Mouse (Mus musculus) liver, adult 2 months (tissue): ENCODE measurements around the gene Cbx5. TPM values are rescaled to one million over a fixed set of nuclear protein-coding genes. Genes with fewer than 3 reads are reported as not detected.

Experiments
- DNase-seq: peaks from one replicate; pipeline ENCODE4 v3.0.0-alpha.2; 2011; ENCODE audit warnings: low read depth, low spot score; ENCODE audit errors: extremely low read depth
- H3K27ac ChIP-seq: fragments of 200-500 bp; replicated peaks from 2 replicates; pipeline ENCODE4 v1.5.1; 2012; ENCODE audit warnings: low read depth, mild to moderate bottlenecking, control low read depth, inconsistent platforms, low read length; ENCODE audit not compliant: insufficient read depth
- H3K27me3 ChIP-seq: fragments of 200-500 bp; 2 replicates; pipeline ENCODE4 v1.6.1; 2012; ENCODE audit warnings: mild to moderate bottlenecking, moderate library complexity, low read length, inconsistent platforms; ENCODE audit not compliant: control insufficient read depth, insufficient read depth
- H3K36me3 ChIP-seq: fragments of 200-500 bp; 2 replicates; pipeline ENCODE4 v1.6.1; 2012; ENCODE audit warnings: low read length, inconsistent platforms; ENCODE audit not compliant: control insufficient read depth, insufficient read depth
- H3K4me1 ChIP-seq: fragments of 200-500 bp; 2 replicates; pipeline ENCODE4 v1.6.1; 2011; ENCODE audit warnings: low read length; ENCODE audit not compliant: control insufficient read depth, insufficient read depth
- H3K4me3 ChIP-seq: fragments of 200-500 bp; 2 replicates; pipeline ENCODE4 v1.5.1; 2011; ENCODE audit warnings: low read depth, mild to moderate bottlenecking, control low read depth, low read length, moderate library complexity; ENCODE audit not compliant: insufficient read depth
- H3K79me2 ChIP-seq: fragments of 200-500 bp; 2 replicates; pipeline ENCODE4 v1.6.1; 2012; ENCODE audit warnings: inconsistent platforms, mild to moderate bottlenecking, low read length, moderate library complexity; ENCODE audit not compliant: control insufficient read depth, insufficient read depth
- H3K9ac ChIP-seq: fragments of 200-500 bp; 2 replicates; pipeline ENCODE4 v1.6.1; 2012; ENCODE audit warnings: low read depth, mild to moderate bottlenecking, control low read depth, inconsistent platforms, low read length
- CTCF ChIP-seq: fragments of 200-500 bp; IDR thresholded peaks from 2 replicates; pipeline ENCODE4 v1.5.1; 2011; ENCODE audit warnings: low read depth, low read length, control low read depth
- POLR2A ChIP-seq: fragments of 200-500 bp; IDR thresholded peaks from 2 replicates; pipeline ENCODE4 v1.6.1; 2011; ENCODE audit warnings: low read length, control low read depth; ENCODE audit not compliant: insufficient read depth; ENCODE audit errors: extremely low read depth
- WGBS: fragments of 180-500 bp; shearing (Covaris S2); methylation state at CpG from one replicate; pipeline ENCODE4 v1.1.7; 2018; 5-methylcytosine and 5-hydroxymethylcytosine counted together
- polyA plus RNA-seq: library from polyadenylated mRNA; depleted of rRNA; stranded (reverse); fragments of >200 nt; gene quantifications from 2 replicates; pipeline ENCODE4 v1.2.3, GENCODE M21; 2012
- total RNA-seq: library from RNA; depleted of rRNA; stranded (reverse); fragments of >200 nt; gene quantifications from 2 replicates; pipeline ENCODE4 v1.2.3, GENCODE M21; 2014

The Cbx5 gene
- total and polyA plus RNA-seq, 2 experiments, result 4.2 to 14.1 TPM

- WGBS, result 7% methylated on average over 15 of the region's 15 CpGs
Measured at GRCm38 (mm10) chr15:103214971-103215907, 24.4 kb downstream of the Cbx5 start.

GRCm38 (mm10) chr15:103214149-103214548, 25.5 kb downstream of the Cbx5 start:
- DNase-seq, result no peak
- Histone ChIP-seq H3K36me3 (peaks cover 13% of the 10 kb centered on the region), H3K27me3 (no peaks in the 10 kb centered on the region), H3K27ac (no peak overlapping the region), H3K79me2 (peaks cover 3% of the 10 kb centered on the region; the same call in 1 of the 2 replicates), H3K4me3 (no peak overlapping the region), H3K4me1 (peaks cover 7% of the 10 kb centered on the region), H3K9ac (no peak overlapping the region)
- no peak for TF ChIP-seq CTCF
- TF ChIP-seq POLR2A, result no peak
- 70% methylated on average over 2 of the region's 2 CpGs for WGBS

More at GRCm38 (mm10) chr15:103214971-103215907, 24.4 kb downstream of the Cbx5 start:
- no peaks in the 10 kb centered on the region for H3K27me3 ChIP-seq
- H3K4me1 ChIP-seq, result peaks cover 3% of the 10 kb centered on the region; the same call in 1 of the 2 replicates
- peaks cover 13% of the 10 kb centered on the region for H3K36me3 ChIP-seq
- H3K9ac ChIP-seq, result peak overlapping the region; percentile 23; the same call in 1 of the 2 replicates
- peak overlapping the region; percentile 46 for H3K4me3 ChIP-seq
- peaks cover 8% of the 10 kb centered on the region; the same call in 1 of the 2 replicates for H3K79me2 ChIP-seq
- DNase-seq, result peak; percentile 32
- H3K27ac ChIP-seq, result 0 out of 2 replicates have a peak overlapping the region, but pooled peaks have one; percentile 18
- TF ChIP-seq CTCF (no peak), POLR2A (no peak)

GRCm38 (mm10) chr15:103205156-103205555, 34.5 kb downstream of the Cbx5 start:
- Histone ChIP-seq H3K9ac (no peak overlapping the region), H3K4me1 (peaks cover 4% of the 10 kb centered on the region), H3K27ac (no peak overlapping the region), H3K36me3 (peaks cover 31% of the 10 kb centered on the region), H3K27me3 (no peaks in the 10 kb centered on the region), H3K79me2 (no peaks in the 10 kb centered on the region), H3K4me3 (no peak overlapping the region)
- TF ChIP-seq CTCF (no peak), POLR2A (no peak)
- DNase-seq, result no peak
- 72% methylated on average over 2 of the region's 2 CpGs for WGBS

- peaks cover 47% of the 10 kb centered on the region for H3K36me3 ChIP-seq
- H3K79me2 ChIP-seq, result no peaks in the 10 kb centered on the region
- 62% methylated on average over 6 of the region's 6 CpGs for WGBS
- TF ChIP-seq CTCF (no peak), POLR2A (no peak)
- no peak overlapping the region for H3K9ac ChIP-seq
- no peaks in the 10 kb centered on the region for H3K27me3 ChIP-seq
- no peak overlapping the region for H3K27ac ChIP-seq
- no peaks in the 10 kb centered on the region for H3K4me1 ChIP-seq
- H3K4me3 ChIP-seq, result no peak overlapping the region
- DNase-seq, result no peak
Measured at GRCm38 (mm10) chr15:103202088-103202793, 37.4 kb downstream of the Cbx5 start.

- TF ChIP-seq CTCF (no peak), POLR2A (no peak)
- Histone ChIP-seq H3K4me1 (no peaks in the 10 kb centered on the region), H3K9ac (no peak overlapping the region), H3K79me2 (no peaks in the 10 kb centered on the region), H3K27me3 (no peaks in the 10 kb centered on the region), H3K4me3 (no peak overlapping the region), H3K27ac (no peak overlapping the region), H3K36me3 (peaks cover 40% of the 10 kb centered on the region)
- WGBS, result 90% methylated on average over 4 of the region's 4 CpGs
- no peak for DNase-seq
Measured at GRCm38 (mm10) chr15:103197785-103198184, 41.8 kb downstream of the Cbx5 start.
